Mouse (Mus musculus) CH12.LX (cell line): ENCODE data around the gene Cmtm4. TPM values are rescaled to one million over a fixed set of nuclear protein-coding genes. Genes with fewer than 3 reads are reported as not detected.

Experiments
- DNase-seq: peaks from one replicate; pipeline ENCODE4 v3.0.0-alpha.2; 2013; ENCODE audit errors: extremely low read depth
- H3K27ac ChIP-seq: 2 replicates; pipeline ENCODE4 v1.5.1; 2012; ENCODE audit warnings: low read depth, mild to moderate bottlenecking, control low read depth, moderate library complexity; ENCODE audit not compliant: insufficient read depth
- H3K27me3 ChIP-seq: replicated peaks from 2 replicates; pipeline ENCODE3; 2012; ENCODE audit warnings: inconsistent platforms
- H3K36me3 ChIP-seq, 2 experiments: replicated peaks in 1 of 2; 2 replicates each; pipeline versions ENCODE3 to v1.6.1; 2012; ENCODE audit warnings: inconsistent platforms in 1 of 2, low read length in 1 of 2, mild to moderate bottlenecking in 1 of 2, mixed read lengths in 1 of 2, moderate library complexity in 1 of 2; ENCODE audit not compliant: control insufficient read depth in 1 of 2, insufficient read depth in 1 of 2
- H3K4me1 ChIP-seq, 2 experiments: 2 replicates each; pipeline ENCODE4 v1.6.1; 2012; ENCODE audit warnings: inconsistent platforms in 1 of 2, moderate library complexity in 1 of 2; ENCODE audit not compliant: insufficient read depth in 2 of 2, control insufficient read depth in 1 of 2
- H3K4me2 ChIP-seq: 2 replicates; pipeline ENCODE4 v1.6.1; 2012; ENCODE audit warnings: low read depth, mild to moderate bottlenecking, control low read depth; ENCODE audit not compliant: poor library complexity, insufficient read depth, severe bottlenecking
- H3K4me3 ChIP-seq, 3 experiments: fragments of 150-350 bp in 1 of 3; sonication (generic) in 1 of 3; replicated peaks in 1 of 3; 2 replicates each; pipeline versions ENCODE3 to v1.5.1; 2011 to 2012; ENCODE audit warnings: low read depth in 2 of 3, low read length in 2 of 3, mild to moderate bottlenecking in 2 of 3, moderate library complexity in 2 of 3, control low read depth in 1 of 3, improper control_type of control experiment in 1 of 3, inconsistent platforms in 1 of 3, mixed read lengths in 1 of 3; ENCODE audit not compliant: poor library complexity in 1 of 3
- H3K79me2 ChIP-seq: replicated peaks from 2 replicates; pipeline ENCODE4 v1.6.1; 2012; ENCODE audit warnings: mild to moderate bottlenecking, moderate library complexity; ENCODE audit not compliant: control insufficient read depth, poor library complexity, insufficient read depth, severe bottlenecking; ENCODE audit errors: extremely low read depth
- H3K9ac ChIP-seq: 2 replicates; pipeline ENCODE4 v1.6.1; 2012; ENCODE audit warnings: low read depth, mild to moderate bottlenecking, control low read depth, moderate library complexity; ENCODE audit not compliant: insufficient read depth
- H3K9me3 ChIP-seq: replicated peaks from 2 replicates; pipeline ENCODE3; 2012; ENCODE audit warnings: low read length, inconsistent platforms, mixed read lengths
- BHLHE40 ChIP-seq: IDR thresholded peaks from 2 replicates; pipeline ENCODE4 v1.6.1; 2011; ENCODE audit warnings: mild to moderate bottlenecking, low read depth, low read length, improper control_type of control experiment
- CHD2 ChIP-seq: IDR thresholded peaks from 2 replicates; pipeline ENCODE4 v1.6.1; 2011; ENCODE audit warnings: low read length, improper control_type of control experiment
- CTCF ChIP-seq, 2 experiments: IDR thresholded peaks in 1 of 2; conservative IDR thresholded peaks in 1 of 2; 2 replicates each; pipeline ENCODE4 v1.5.1; 2011 to 2012; ENCODE audit warnings: low read depth in 2 of 2, low read length in 2 of 2, improper control_type of control experiment in 1 of 2, inconsistent platforms in 1 of 2, mild to moderate bottlenecking in 1 of 2, moderate library complexity in 1 of 2
- E2F4 ChIP-seq: IDR thresholded peaks from 2 replicates; pipeline ENCODE4 v1.6.1; 2011; ENCODE audit warnings: low read depth, low read length, improper control_type of control experiment; ENCODE audit not compliant: insufficient replicate concordance
- EP300 ChIP-seq: IDR thresholded peaks from 2 replicates; pipeline ENCODE4 v1.6.1; 2011; ENCODE audit warnings: low read length, improper control_type of control experiment
- GABPA ChIP-seq: IDR thresholded peaks from 2 replicates; pipeline ENCODE4 v1.6.1; 2012; ENCODE audit warnings: low read depth, low read length, improper control_type of control experiment, inconsistent platforms; ENCODE audit not compliant: insufficient replicate concordance
- IRF4 ChIP-seq: IDR thresholded peaks from 2 replicates; pipeline ENCODE4 v1.6.1; 2014; ENCODE audit warnings: low read depth, mild to moderate bottlenecking, inconsistent platforms, low read length, improper control_type of control experiment
- JUND ChIP-seq: conservative IDR thresholded peaks from 2 replicates; pipeline ENCODE4 v1.6.1; 2011; ENCODE audit warnings: low read depth, low read length, improper control_type of control experiment
- KAT2A ChIP-seq: IDR thresholded peaks from 2 replicates; pipeline ENCODE4 v1.6.1; 2012; ENCODE audit warnings: low read length, improper control_type of control experiment, inconsistent platforms; ENCODE audit not compliant: insufficient replicate concordance
- MAFK ChIP-seq: IDR thresholded peaks from 2 replicates; pipeline ENCODE4 v1.6.1; 2011; ENCODE audit warnings: low read length, improper control_type of control experiment; ENCODE audit not compliant: insufficient replicate concordance
- MAX ChIP-seq: IDR thresholded peaks from 2 replicates; pipeline ENCODE4 v1.6.1; 2011; ENCODE audit warnings: low read length, improper control_type of control experiment
- MAZ ChIP-seq: IDR thresholded peaks from 2 replicates; pipeline ENCODE4 v1.6.1; 2012; ENCODE audit warnings: low read depth, mild to moderate bottlenecking, inconsistent platforms, low read length, improper control_type of control experiment, moderate library complexity
- MXI1 ChIP-seq: IDR thresholded peaks from 2 replicates; pipeline ENCODE4 v1.6.1; 2011; ENCODE audit warnings: mild to moderate bottlenecking, low read depth, low read length, improper control_type of control experiment
- MYC ChIP-seq: IDR thresholded peaks from 2 replicates; pipeline ENCODE4 v1.6.1; 2011; ENCODE audit warnings: low read depth, mild to moderate bottlenecking, improper control_type of control experiment, low read length
- NRF1 ChIP-seq: IDR thresholded peaks from 2 replicates; pipeline ENCODE4 v1.6.1; 2014; ENCODE audit warnings: low read depth, mild to moderate bottlenecking, inconsistent platforms, low read length, improper control_type of control experiment, moderate library complexity
- POLR2AphosphoS2 ChIP-seq: IDR thresholded peaks from 2 replicates; pipeline ENCODE4 v1.6.1; 2011; ENCODE audit warnings: low read depth, low read length, improper control_type of control experiment
- RAD21 ChIP-seq: IDR thresholded peaks from 2 replicates; pipeline ENCODE4 v1.6.1; 2011; ENCODE audit warnings: low read depth, mild to moderate bottlenecking, low read length, improper control_type of control experiment, moderate library complexity
- RCOR1 ChIP-seq: conservative IDR thresholded peaks from 2 replicates; pipeline ENCODE4 v1.6.1; 2012; ENCODE audit warnings: low read depth, mild to moderate bottlenecking, inconsistent platforms, low read length, improper control_type of control experiment
- SMC3 ChIP-seq: IDR thresholded peaks from 2 replicates; pipeline ENCODE4 v1.6.1; 2011; ENCODE audit warnings: low read depth, low read length, improper control_type of control experiment
- TCF12 ChIP-seq: IDR thresholded peaks from 2 replicates; pipeline ENCODE4 v1.6.1; 2014; ENCODE audit warnings: low read depth, mild to moderate bottlenecking, inconsistent platforms, low read length, improper control_type of control experiment
- UBTF ChIP-seq: IDR thresholded peaks from 2 replicates; pipeline ENCODE4 v1.6.1; 2012; ENCODE audit warnings: low read depth, mild to moderate bottlenecking, inconsistent platforms, low read length, improper control_type of control experiment, moderate library complexity
- USF1 ChIP-seq: IDR thresholded peaks from 2 replicates; pipeline ENCODE4 v1.6.1; 2014; ENCODE audit warnings: low read depth, mild to moderate bottlenecking, inconsistent platforms, low read length, improper control_type of control experiment
- USF2 ChIP-seq: conservative IDR thresholded peaks from 2 replicates; pipeline ENCODE4 v1.6.1; 2011; ENCODE audit warnings: low read depth, low read length, improper control_type of control experiment
- ZC3H11A ChIP-seq: IDR thresholded peaks from 2 replicates; pipeline ENCODE4 v1.6.1; 2012; ENCODE audit warnings: low read depth, mild to moderate bottlenecking, inconsistent platforms, low read length, improper control_type of control experiment
- ZKSCAN1 ChIP-seq: IDR thresholded peaks from 2 replicates; pipeline ENCODE4 v1.6.1; 2012; ENCODE audit warnings: low read depth, inconsistent platforms, low read length, improper control_type of control experiment, borderline replicate concordance
- ZNF384 ChIP-seq: IDR thresholded peaks from 2 replicates; pipeline ENCODE4 v1.6.1; 2012; ENCODE audit warnings: low read depth, low read length, improper control_type of control experiment, inconsistent platforms
- dilution Hi-C: fragments of 300-500 bp; cut with MboI; formaldehyde crosslinking; loops from 2 replicates; pipeline ENCODE4 v1.14.3; 2020; ENCODE audit warnings: low sequenced_read_pairs; ENCODE audit not compliant: extremely low pct_unique_long_range_greater_than_20kb, extremely low pct_ligation_motif_present
- in situ Hi-C: fragments of 300-500 bp; cut with MboI; formaldehyde crosslinking; loops from 3 replicates; pipeline ENCODE4 v1.14.3; 2019; ENCODE audit warnings: low sequenced_read_pairs, low pct_ligation_motif_present, low pct_unique_long_range_greater_than_20kb, mixed read lengths
- polyA plus RNA-seq: library from polyadenylated mRNA; unstranded; fragments of >175 nt; gene quantifications from 2 replicates; pipeline ENCODE4 v1.2.1, GENCODE M21; 2012; ENCODE audit warnings: low read depth; ENCODE audit not compliant: insufficient read length
- total RNA-seq, 2 experiments: library from RNA; depleted of rRNA; stranded (reverse); fragments of 300-350 nt in 1 of 2; fragments of >200 nt in 1 of 2; gene quantifications; 2 replicates each; pipeline ENCODE4 v1.2.3; 2012 to 2014

Gene Cmtm4
- total and polyA plus RNA-seq, 3 experiments = 2.3 to 3.0 (median 2.6) TPM

DNA sequence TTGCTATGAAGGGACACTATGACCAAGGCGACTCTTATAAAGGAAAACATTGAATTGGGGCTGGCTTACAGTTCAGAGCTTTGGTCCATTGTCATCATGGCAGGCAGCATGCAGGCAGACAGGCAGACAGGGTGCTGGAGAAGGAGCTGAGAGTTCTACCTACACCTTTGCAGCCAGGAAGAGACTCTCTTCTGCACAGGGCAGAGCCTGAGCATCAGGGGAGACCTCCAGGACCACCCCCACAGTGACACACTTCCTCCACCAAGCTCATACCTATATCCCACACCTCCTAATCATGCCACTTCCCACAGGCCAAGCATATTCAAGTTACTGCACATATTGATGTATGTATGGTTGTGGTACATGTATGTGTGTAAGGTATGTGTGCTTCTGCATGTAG is 58.8 kb downstream of the Cmtm4 start:
- Histone ChIP-seq H3K9ac (no peak overlapping the region), H3K4me2 (no peak overlapping the region), H3K4me3 (no peak overlapping the region), H3K36me3 (no peaks in the 10 kb centered on the region), H3K27me3 (no peaks in the 10 kb centered on the region), H3K27ac (no peak overlapping the region), H3K79me2 (no peaks in the 10 kb centered on the region), H3K9me3 (no peaks in the 10 kb centered on the region), H3K4me1 (peaks cover 3 to 16% of the 10 kb centered on the region in 2 experiments; a peak in 2 of 4 replicates)
- in situ Hi-C loops = loop anchor here (10.0 kb wide), 1 partner anchor 92 kb away; the partner anchor contains the start of gene Tk2
- no peak for TF ChIP-seq MAZ
- TF ChIP-seq JUND = no peak
- no peak for TF ChIP-seq USF1
- no peak for TF ChIP-seq NRF1
- TF ChIP-seq MAFK = no peak
- TF ChIP-seq KAT2A = no peak
- no peak for TF ChIP-seq TCF12
- TF ChIP-seq E2F4 = no peak
- no peak for TF ChIP-seq MAX
- TF ChIP-seq BHLHE40 = no peak
- no peak for TF ChIP-seq SMC3
- TF ChIP-seq RCOR1 = no peak
- TF ChIP-seq USF2 = no peak
- no peak for TF ChIP-seq GABPA
- TF ChIP-seq CHD2 = no peak
- TF ChIP-seq ZNF384 = no peak
- no peak for TF ChIP-seq CTCF (conservative IDR thresholded peaks at IDR 0.05 in 1 of 2, IDR thresholded peaks at IDR 0.05 in 1 of 2; ENCODE audit: low read depth in 2 of 2, low read length in 2 of 2)
- dilution Hi-C loops = no loop called here
- DNase-seq = no peak

DNA sequence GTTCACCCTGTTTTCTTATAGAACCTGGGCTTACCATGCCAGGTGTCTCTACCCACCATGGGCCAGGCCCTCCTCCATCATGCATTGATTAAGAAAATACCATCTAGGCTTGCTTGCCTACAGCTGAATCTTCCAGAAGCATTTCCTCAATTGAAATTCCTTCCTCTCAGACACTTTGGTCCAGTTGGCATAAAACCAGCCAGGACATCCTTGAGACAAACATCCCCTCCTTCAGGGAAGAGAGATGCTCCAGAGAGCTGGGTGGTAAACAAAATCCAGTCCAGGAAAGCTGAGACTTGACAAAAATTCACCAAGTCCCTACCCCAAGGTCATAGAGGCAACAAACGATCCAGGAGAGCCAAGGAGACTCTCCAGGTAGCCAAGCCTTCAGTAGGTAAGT is 61.4 kb downstream of the Cmtm4 start:
- dilution Hi-C loops (no loop called here), in situ Hi-C loops (loop anchor here (10.0 kb wide), 1 partner anchor 89 kb away; the partner anchor contains the start of gene Tk2)
- no peak for TF ChIP-seq E2F4
- TF ChIP-seq IRF4 = no peak
- TF ChIP-seq MYC = no peak
- TF ChIP-seq MXI1 = no peak
- TF ChIP-seq RAD21 = no peak
- no peak for TF ChIP-seq ZC3H11A
- TF ChIP-seq ZKSCAN1 = no peak
- no peak for TF ChIP-seq ZNF384
- no peak for TF ChIP-seq KAT2A
- TF ChIP-seq UBTF = no peak
- TF ChIP-seq POLR2AphosphoS2 = no peak
- TF ChIP-seq EP300 = no peak
- H3K27ac ChIP-seq = no peak overlapping the region
- H3K27me3 ChIP-seq = peaks cover 7% of the 10 kb centered on the region
- no peaks in the 10 kb centered on the region for H3K9me3 ChIP-seq
- H3K79me2 ChIP-seq = no peaks in the 10 kb centered on the region
- no peak overlapping the region for H3K4me3 ChIP-seq
- no peak overlapping the region for H3K4me2 ChIP-seq
- DNase-seq = no peak
- H3K36me3 ChIP-seq = no peaks in the 10 kb centered on the region
- peaks cover 0 to under 1% of the 10 kb centered on the region in 2 experiments; a peak in 1 of 4 replicates for H3K4me1 ChIP-seq
- no peak overlapping the region for H3K9ac ChIP-seq
